Mouse (Mus musculus) kidney, postnatal 36 days (tissue): Measurements from ENCODE around the gene Lrch1.

Experiments used
- DNase-seq, 2 experiments: peaks; one replicate each; pipeline ENCODE4 v3.0.0; 2021 to 2022; ENCODE audit warnings: mixed read lengths in 2 of 2

The Lrch1 gene

GRCm38 (mm10) chr14:74886453-74886852 is 61.2 kb downstream of the Lrch1 start:
- peak in 1 of 2 experiments; percentile 17 for DNase-seq

- DNase-seq = no peak
Measured at GRCm38 (mm10) chr14:74884920-74885319, 62.8 kb downstream of the Lrch1 start.

- peak; percentile 62 to 81 for DNase-seq
Measured at GRCm38 (mm10) chr14:74884024-74884680, 63.5 kb downstream of the Lrch1 start.

GRCm38 (mm10) chr14:74883204-74883603 is 64.5 kb downstream of the Lrch1 start:
- DNase-seq = no peak

GRCm38 (mm10) chr14:74882754-74883153 is 64.9 kb downstream of the Lrch1 start:
- DNase-seq = no peak

GRCm38 (mm10) chr14:74880868-74881267 is 66.8 kb downstream of the Lrch1 start:
- no peak for DNase-seq

- no peak for DNase-seq
Measured at GRCm38 (mm10) chr14:74879480-74879879, 68.2 kb downstream of the Lrch1 start.

GRCm38 (mm10) chr14:74877287-74877686 is 70.4 kb downstream of the Lrch1 start:
- peak; percentile 21 to 30 for DNase-seq

- peak; percentile 39 to 51 for DNase-seq
Measured at GRCm38 (mm10) chr14:74871220-74871619, 76.5 kb downstream of the Lrch1 start.

GRCm38 (mm10) chr14:74868902-74869230 is 78.8 kb downstream of the Lrch1 start:
- DNase-seq = no peak

GRCm38 (mm10) chr14:74868188-74868901 is 79.3 kb downstream of the Lrch1 start:
- no peak for DNase-seq

GRCm38 (mm10) chr14:74867076-74868042 is 80.3 kb downstream of the Lrch1 start:
- peak in 1 of 2 experiments; percentile 30 for DNase-seq

- DNase-seq = no peak
Measured at GRCm38 (mm10) chr14:74865738-74866137, 81.9 kb downstream of the Lrch1 start.

- DNase-seq = no peak
Measured at GRCm38 (mm10) chr14:74864805-74865483, 82.7 kb downstream of the Lrch1 start.

- no peak for DNase-seq
Measured at GRCm38 (mm10) chr14:74861456-74861855, 86.2 kb downstream of the Lrch1 start.

- DNase-seq = no peak
Measured at GRCm38 (mm10) chr14:74859154-74859553, 88.5 kb downstream of the Lrch1 start.

GRCm38 (mm10) chr14:74855429-74855828 is 92.2 kb downstream of the Lrch1 start:
- no peak for DNase-seq

- no peak for DNase-seq
Measured at GRCm38 (mm10) chr14:74853759-74854100, 93.9 kb downstream of the Lrch1 start.

GRCm38 (mm10) chr14:74852965-74853758 is 94.5 kb downstream of the Lrch1 start:
- peak; percentile 36 to 46 for DNase-seq

GRCm38 (mm10) chr14:74851866-74852265 is 95.8 kb downstream of the Lrch1 start:
- no peak for DNase-seq

GRCm38 (mm10) chr14:74849020-74849419 is 98.7 kb downstream of the Lrch1 start:
- DNase-seq = no peak

- DNase-seq = no peak
Measured at GRCm38 (mm10) chr14:74848224-74848623, 99.5 kb downstream of the Lrch1 start.
